Mouse (Mus musculus): ENCODE measurements around the gene Gm10447. TPM values are rescaled to one million over a fixed set of nuclear protein-coding genes. Genes with fewer than 3 reads are reported as not detected.

Gm10447 gene
- polyA plus RNA-seq, 1 experiment from 2014 or later = 0.10 TPM

- no peak overlapping the region for H3K4me3 ChIP-seq (replicated peaks; ENCODE audit: low read length)
- H3K36me3 ChIP-seq (ENCODE audit: control insufficient read depth, insufficient read depth, low read length) = no peaks in the 10 kb centered on the region
- peak overlapping the region; percentile 49 for H3K4me2 ChIP-seq (ENCODE audit: low read depth, low read length)
- 41% methylated on average over 16 of the region's 16 CpGs for WGBS
- no peak for ATAC-seq (ENCODE audit: insufficient read depth, low FRiP score)
- H3K9ac ChIP-seq (ENCODE audit: low read length) = no peak overlapping the region
- peaks cover 17% of the 10 kb centered on the region for H3K4me1 ChIP-seq (ENCODE audit: control insufficient read depth, insufficient read depth, low read length)
- H3K9me3 ChIP-seq (replicated peaks; ENCODE audit: control insufficient read depth, low read length) = no peaks in the 10 kb centered on the region
- no peak overlapping the region for H3K27ac ChIP-seq (ENCODE audit: low read length)
- peaks cover 42% of the 10 kb centered on the region for H3K27me3 ChIP-seq (ENCODE audit: control insufficient read depth, insufficient read depth, low read length)
Measured at GRCm38 (mm10) chr11:53469294-53469967, 12.5 kb upstream of the Gm10447 start.

DNA sequence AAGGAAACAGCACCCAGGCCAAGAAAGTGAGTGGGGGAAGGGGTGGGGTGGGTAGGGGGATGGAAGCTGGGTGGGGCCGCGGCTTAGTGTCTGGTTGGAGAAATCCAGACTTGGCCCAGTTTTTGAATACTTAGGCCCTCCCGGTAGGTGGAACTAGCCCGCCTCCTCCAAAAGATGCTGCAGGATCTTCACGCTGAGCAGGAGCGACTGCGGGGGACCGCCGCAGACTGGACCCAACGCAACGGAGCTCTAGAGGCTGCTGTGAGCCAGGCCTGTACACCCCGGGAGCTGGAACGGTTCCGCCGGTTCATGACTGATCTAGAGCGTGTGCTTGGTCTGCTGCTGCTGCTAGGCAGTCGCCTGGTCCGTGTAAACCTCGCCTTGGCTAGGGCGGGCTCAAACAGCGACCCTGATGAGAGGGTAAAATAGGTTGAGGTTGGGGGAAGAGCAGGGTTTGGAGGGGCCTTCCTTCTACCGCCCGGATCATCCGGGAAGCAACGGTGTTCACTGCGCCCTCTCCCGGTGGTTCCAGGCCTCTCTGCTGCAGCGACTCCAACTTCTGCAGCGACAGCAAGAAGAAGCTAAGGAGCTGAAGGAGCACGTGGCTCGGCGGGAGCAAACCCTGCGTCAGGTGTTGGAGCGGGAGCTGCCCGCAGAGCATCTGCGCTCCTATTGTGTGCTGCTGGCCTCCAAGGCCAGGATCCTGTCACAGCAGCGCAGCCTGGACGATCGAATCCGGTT, 9.5 kb upstream of the Gm10447 start:
- Histone ChIP-seq H3K27ac (ENCODE audit: low read length) (no peak overlapping the region), H3K9me3 (replicated peaks; ENCODE audit: control insufficient read depth, low read length) (no peaks in the 10 kb centered on the region), H3K4me1 (ENCODE audit: control insufficient read depth, insufficient read depth, low read length) (peaks cover 26% of the 10 kb centered on the region), H3K4me2 (ENCODE audit: low read depth, low read length) (peak overlapping the region; percentile 60), H3K4me3 (replicated peaks; ENCODE audit: low read length) (peak overlapping the region; percentile 44), H3K36me3 (ENCODE audit: control insufficient read depth, insufficient read depth, low read length) (no peaks in the 10 kb centered on the region), H3K27me3 (ENCODE audit: control insufficient read depth, insufficient read depth, low read length) (peaks cover 66% of the 10 kb centered on the region), H3K9ac (ENCODE audit: low read length) (peak overlapping the region; percentile 74)
- ATAC-seq (ENCODE audit: insufficient read depth, low FRiP score) = peak; percentile 32
- 7% methylated on average over 40 of the region's 40 CpGs for WGBS

DNA sequence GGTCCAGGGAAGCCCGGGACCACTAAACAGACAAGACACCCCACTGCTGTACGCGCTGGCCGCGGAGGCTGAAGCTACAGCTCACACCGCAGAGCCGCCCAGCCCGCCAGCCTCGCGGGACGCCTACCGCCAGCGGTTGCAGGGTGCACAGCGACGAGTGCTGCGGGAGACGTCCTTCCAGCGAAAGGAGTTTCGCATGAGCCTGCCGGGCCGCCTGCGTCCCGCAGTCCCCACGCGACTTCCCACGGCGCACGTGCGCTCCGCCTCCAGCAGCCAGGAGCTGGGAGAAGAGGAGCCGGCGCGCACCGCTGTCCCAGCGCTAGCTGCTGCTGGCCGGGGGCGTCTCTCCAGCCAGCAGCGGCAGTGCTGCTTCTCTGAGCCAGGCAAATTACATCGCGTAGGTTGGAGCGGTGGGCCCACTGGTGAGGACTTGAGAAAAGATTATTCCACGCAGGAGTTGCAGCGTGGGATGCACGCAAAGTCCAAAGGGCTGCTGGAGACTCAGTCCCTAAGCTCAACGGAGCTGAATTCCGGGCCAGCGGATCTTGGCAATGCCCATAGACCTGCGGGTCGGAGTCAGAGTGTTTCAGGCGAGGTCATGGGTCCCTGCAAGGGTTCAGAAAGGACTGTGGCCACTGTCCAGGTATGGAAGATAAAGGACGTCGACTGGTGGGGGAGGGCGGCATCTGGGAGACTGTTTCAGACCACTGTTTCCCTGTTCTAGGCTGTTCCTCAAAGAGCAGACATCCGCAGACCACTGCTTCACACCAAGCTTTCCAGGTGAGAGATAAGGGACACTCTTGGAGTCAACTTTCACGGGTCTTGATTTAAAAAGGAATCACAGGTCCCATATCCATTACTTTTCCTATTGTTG, 6.9 kb upstream of the Gm10447 start:
- peak overlapping the region; percentile 49 for H3K9ac ChIP-seq (ENCODE audit: low read length)
- peaks cover 58% of the 10 kb centered on the region for H3K27me3 ChIP-seq (ENCODE audit: control insufficient read depth, insufficient read depth, low read length)
- H3K27ac ChIP-seq (ENCODE audit: low read length) = no peak overlapping the region
- H3K36me3 ChIP-seq (ENCODE audit: control insufficient read depth, insufficient read depth, low read length) = no peaks in the 10 kb centered on the region
- H3K4me3 ChIP-seq (replicated peaks; ENCODE audit: low read length) = peak overlapping the region; percentile 51
- peaks cover 15% of the 10 kb centered on the region for H3K4me1 ChIP-seq (ENCODE audit: control insufficient read depth, insufficient read depth, low read length)
- peak overlapping the region; percentile 80 for H3K4me2 ChIP-seq (ENCODE audit: low read depth, low read length)
- no peak for ATAC-seq (ENCODE audit: insufficient read depth, low FRiP score)
- WGBS = 6% methylated on average over 55 of the region's 55 CpGs
- H3K9me3 ChIP-seq (replicated peaks; ENCODE audit: control insufficient read depth, low read length) = no peaks in the 10 kb centered on the region

DNA sequence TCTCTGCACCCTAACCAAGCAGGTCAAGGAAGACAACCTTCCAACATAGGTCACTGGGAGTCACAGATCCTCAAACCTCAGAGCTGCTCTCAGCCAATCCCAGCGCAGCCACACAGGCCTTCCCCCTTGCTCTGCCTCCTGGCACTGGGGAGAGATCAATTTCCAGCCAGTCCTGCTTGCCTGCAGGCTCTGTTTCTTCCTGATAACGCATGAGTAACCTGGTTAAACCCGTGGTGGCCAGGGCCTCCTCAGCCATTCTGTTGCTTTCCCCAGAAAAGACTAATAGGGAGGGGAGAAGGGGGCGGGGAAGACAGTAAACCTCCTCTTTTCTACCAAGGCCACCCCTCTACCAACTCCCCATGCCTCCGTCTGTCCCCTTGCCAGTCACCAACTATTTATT, 4.8 kb upstream of the Gm10447 start:
- Histone ChIP-seq H3K9ac (ENCODE audit: low read length) (no peak overlapping the region), H3K27ac (ENCODE audit: low read length) (no peak overlapping the region), H3K9me3 (replicated peaks; ENCODE audit: control insufficient read depth, low read length) (no peaks in the 10 kb centered on the region), H3K27me3 (ENCODE audit: control insufficient read depth, insufficient read depth, low read length) (peaks cover 51% of the 10 kb centered on the region), H3K4me2 (ENCODE audit: low read depth, low read length) (no peak overlapping the region), H3K4me1 (ENCODE audit: control insufficient read depth, insufficient read depth, low read length) (peaks cover 16% of the 10 kb centered on the region), H3K36me3 (ENCODE audit: control insufficient read depth, insufficient read depth, low read length) (no peaks in the 10 kb centered on the region), H3K4me3 (replicated peaks; ENCODE audit: low read length) (no peak overlapping the region)
- ATAC-seq (ENCODE audit: insufficient read depth, low FRiP score) = no peak
- WGBS = 31% methylated on average over 5 of the region's 5 CpGs

DNA sequence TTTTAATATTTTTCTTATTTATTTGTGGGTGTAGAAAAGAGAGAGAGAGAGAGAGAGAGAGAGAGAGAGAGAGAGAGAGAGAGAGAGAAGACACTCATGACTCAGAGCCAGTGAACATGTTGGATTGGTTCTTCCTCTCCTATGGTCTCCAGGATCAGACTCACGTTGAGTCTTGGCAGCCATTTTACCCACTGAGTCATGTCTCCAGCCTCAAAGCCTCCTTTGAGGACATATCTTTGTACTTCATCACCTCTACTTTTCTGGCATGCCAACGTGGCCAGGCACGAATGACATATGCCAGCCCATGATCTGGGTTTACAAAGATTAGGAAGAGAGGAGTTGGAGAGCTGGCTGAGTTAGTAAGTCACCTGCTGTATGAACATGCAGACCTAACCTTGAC, 3.3 kb upstream of the Gm10447 start:
- no peak overlapping the region for H3K27ac ChIP-seq (ENCODE audit: low read length)
- peaks cover 12% of the 10 kb centered on the region; the same call in 1 of the 2 replicates for H3K4me1 ChIP-seq (ENCODE audit: control insufficient read depth, insufficient read depth, low read length)
- ATAC-seq (ENCODE audit: insufficient read depth, low FRiP score) = no peak
- 75% methylated on average over 3 of the region's 3 CpGs for WGBS
- H3K9me3 ChIP-seq (replicated peaks; ENCODE audit: control insufficient read depth, low read length) = no peaks in the 10 kb centered on the region
- no peak overlapping the region for H3K4me3 ChIP-seq (replicated peaks; ENCODE audit: low read length)
- H3K9ac ChIP-seq (ENCODE audit: low read length) = no peak overlapping the region
- peaks cover 39% of the 10 kb centered on the region for H3K27me3 ChIP-seq (ENCODE audit: control insufficient read depth, insufficient read depth, low read length)
- H3K4me2 ChIP-seq (ENCODE audit: low read depth, low read length) = no peak overlapping the region
- H3K36me3 ChIP-seq (ENCODE audit: control insufficient read depth, insufficient read depth, low read length) = no peaks in the 10 kb centered on the region

GRCm38 (mm10) chr11:53458996-53459395, 2.1 kb upstream of the Gm10447 start:
- H3K4me1 ChIP-seq (ENCODE audit: control insufficient read depth, insufficient read depth, low read length) = peaks cover 10% of the 10 kb centered on the region; the same call in 1 of the 2 replicates
- H3K27me3 ChIP-seq (ENCODE audit: control insufficient read depth, insufficient read depth, low read length) = peaks cover 27% of the 10 kb centered on the region
- no peak overlapping the region for H3K9ac ChIP-seq (ENCODE audit: low read length)
- H3K36me3 ChIP-seq (ENCODE audit: control insufficient read depth, insufficient read depth, low read length) = no peaks in the 10 kb centered on the region
- no peak overlapping the region for H3K27ac ChIP-seq (ENCODE audit: low read length)
- ATAC-seq (ENCODE audit: insufficient read depth, low FRiP score) = no peak
- H3K4me2 ChIP-seq (ENCODE audit: low read depth, low read length) = no peak overlapping the region
- 65% methylated on average over 3 of the region's 3 CpGs for WGBS
- H3K9me3 ChIP-seq (replicated peaks; ENCODE audit: control insufficient read depth, low read length) = no peaks in the 10 kb centered on the region
- H3K4me3 ChIP-seq (replicated peaks; ENCODE audit: low read length) = no peak overlapping the region

DNA sequence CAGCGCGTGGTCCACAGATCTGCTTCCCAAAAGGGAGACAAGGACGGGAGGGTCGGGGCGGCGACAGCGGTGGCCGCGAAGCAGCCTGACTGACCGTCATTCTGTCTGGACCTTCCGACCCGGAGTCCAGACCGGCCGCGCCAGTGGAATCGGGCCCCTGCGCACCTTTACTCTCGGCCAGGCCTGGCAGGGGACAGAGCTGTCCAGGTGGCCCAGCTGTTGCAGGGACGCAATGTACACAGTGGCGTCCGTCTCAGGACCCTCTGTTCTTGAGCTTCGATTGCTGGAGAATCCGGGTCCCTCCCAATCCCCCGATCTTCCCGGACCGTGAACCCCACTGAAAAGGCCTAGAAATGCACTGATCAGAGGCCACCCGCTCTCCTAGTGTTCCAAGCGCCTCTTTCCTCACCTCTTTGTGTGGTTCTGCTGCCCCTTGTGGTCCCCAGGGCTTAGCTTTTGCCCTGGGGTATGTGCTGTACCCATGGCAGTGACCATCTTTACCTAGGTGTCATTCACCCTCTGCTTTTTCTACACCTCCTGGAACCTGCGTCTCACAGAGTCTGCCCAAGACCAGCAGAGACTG, 553 bp upstream of the Gm10447 start:
- H3K9ac ChIP-seq (ENCODE audit: low read length) = peak overlapping the region; percentile 69
- no peak; the same call in 1 of the 2 replicates for ATAC-seq (ENCODE audit: insufficient read depth, low FRiP score)
- 9% methylated on average over 28 of the region's 29 CpGs for WGBS
- no peaks in the 10 kb centered on the region for H3K36me3 ChIP-seq (ENCODE audit: control insufficient read depth, insufficient read depth, low read length)
- peak overlapping the region; percentile 57 for H3K4me3 ChIP-seq (replicated peaks; ENCODE audit: low read length)
- 0 out of 2 replicates have a peak, but pooled peaks cover 3% of the 10 kb centered on the region for H3K4me1 ChIP-seq (ENCODE audit: control insufficient read depth, insufficient read depth, low read length)
- H3K4me2 ChIP-seq (ENCODE audit: low read depth, low read length) = peak overlapping the region; percentile 81
- H3K27me3 ChIP-seq (ENCODE audit: control insufficient read depth, insufficient read depth, low read length) = peaks cover 12% of the 10 kb centered on the region
- no peaks in the 10 kb centered on the region for H3K9me3 ChIP-seq (replicated peaks; ENCODE audit: control insufficient read depth, low read length)
- H3K27ac ChIP-seq (ENCODE audit: low read length) = no peak overlapping the region

DNA sequence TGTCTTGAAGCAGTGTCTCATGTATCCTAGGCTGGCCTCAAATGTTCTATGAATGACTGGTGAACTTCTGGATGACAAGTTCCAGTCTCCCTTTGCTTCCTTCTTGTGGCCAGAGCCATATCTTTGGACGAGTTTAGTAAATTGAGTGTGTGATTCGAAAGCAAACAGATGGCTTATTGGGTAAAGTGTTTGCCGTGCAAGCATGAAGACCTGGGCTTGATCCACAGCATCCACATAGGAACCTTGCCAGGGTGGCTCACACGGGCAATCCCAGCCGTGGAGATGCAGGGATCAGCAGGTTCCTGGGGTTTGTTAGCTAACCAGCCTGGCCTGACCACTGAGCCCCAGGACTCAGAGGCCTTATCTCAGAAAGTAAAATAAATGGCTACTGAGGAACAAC, 3.9 kb downstream of the Gm10447 start:
- Histone ChIP-seq H3K36me3 (ENCODE audit: control insufficient read depth, insufficient read depth, low read length) (no peaks in the 10 kb centered on the region), H3K4me1 (ENCODE audit: control insufficient read depth, insufficient read depth, low read length) (0 out of 2 replicates have a peak, but pooled peaks cover 6% of the 10 kb centered on the region), H3K27ac (ENCODE audit: low read length) (no peak overlapping the region), H3K9me3 (replicated peaks; ENCODE audit: control insufficient read depth, low read length) (no peaks in the 10 kb centered on the region), H3K4me3 (replicated peaks; ENCODE audit: low read length) (no peak overlapping the region), H3K9ac (ENCODE audit: low read length) (no peak overlapping the region), H3K27me3 (ENCODE audit: control insufficient read depth, insufficient read depth, low read length) (no peaks in the 10 kb centered on the region), H3K4me2 (ENCODE audit: low read depth, low read length) (no peak overlapping the region)
- ATAC-seq (ENCODE audit: insufficient read depth, low FRiP score) = no peak
- 69% methylated on average over 5 of the region's 5 CpGs for WGBS
